Comparison of ENCODE assay signal across 10 mouse cellular contexts in the genomic region with DNA sequence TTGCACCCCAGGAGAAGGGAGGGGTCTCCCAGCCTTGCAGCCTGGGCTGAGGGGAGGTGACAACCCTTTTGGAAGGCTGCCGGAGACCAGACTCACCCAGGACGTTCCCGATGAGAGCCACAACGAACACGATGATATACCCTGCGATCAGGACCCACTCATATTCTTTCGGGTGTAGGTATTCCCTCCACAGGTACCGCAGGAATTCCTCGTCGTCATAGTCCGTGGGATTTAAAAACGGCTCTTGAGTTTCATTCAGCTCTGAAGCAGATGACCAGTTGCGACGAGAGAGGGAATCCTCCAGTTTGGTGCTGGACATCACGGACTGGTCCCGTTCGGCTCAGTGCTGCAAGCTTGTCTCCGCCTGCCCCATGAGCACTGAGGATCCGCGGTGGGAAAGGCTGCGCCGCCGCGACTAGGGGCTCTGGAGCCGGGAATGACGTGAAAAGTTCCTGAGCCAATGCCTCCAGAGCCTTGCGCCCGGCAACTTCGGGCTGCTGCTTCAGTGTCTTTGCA. TPM values are rescaled to one million over a fixed set of nuclear protein-coding genes. Genes with fewer than 3 reads are reported as not detected.
DNase-seq lines count a peak whose midpoint lies in the region; ATAC-seq lines count a peak whose summit lies in the region.
"Had no signal": no experiment of that assay in that cellular context is flagged by ENCODE, and none has a peak within 500 bp of the region (broad histone marks: within the 10 kb centered on the region; RNA-seq: fewer than 3 reads in every experiment).

No protein-coding gene starts in this region.

- H3K27ac ChIP-seq in heart, embryonic 11.5 days (ENCODE audit: low read depth, low read length) = no peak overlapping the region
- H3K27ac ChIP-seq in embryonic facial prominence, embryonic 10.5 days (replicated peaks) = no peak overlapping the region
- peak overlapping the region; percentile 72 for H3K27ac ChIP-seq in hindbrain, embryonic 15.5 days (replicated peaks)
- no peak overlapping the region for H3K27ac ChIP-seq in liver, embryonic 11.5 days (ENCODE audit: low read depth, low read length)

- no peaks in the 10 kb centered on the region for H3K36me3 ChIP-seq in heart, embryonic 11.5 days (ENCODE audit: control insufficient read depth, insufficient read depth, low read length)
- no peaks in the 10 kb centered on the region for H3K36me3 ChIP-seq in embryonic facial prominence, embryonic 10.5 days (replicated peaks)
- no peaks in the 10 kb centered on the region for H3K36me3 ChIP-seq in hindbrain, embryonic 15.5 days
- H3K36me3 ChIP-seq in liver, embryonic 11.5 days (ENCODE audit: control insufficient read depth, insufficient read depth, low read length) = no peaks in the 10 kb centered on the region
- H3K36me3 ChIP-seq: G1E had no signal

- no peaks in the 10 kb centered on the region for H3K9me3 ChIP-seq in heart, embryonic 11.5 days (replicated peaks; ENCODE audit: control insufficient read depth, low read length)
- no peaks in the 10 kb centered on the region for H3K9me3 ChIP-seq in embryonic facial prominence, embryonic 10.5 days
- no peaks in the 10 kb centered on the region for H3K9me3 ChIP-seq in hindbrain, embryonic 15.5 days
- no peaks in the 10 kb centered on the region for H3K9me3 ChIP-seq in liver, embryonic 11.5 days (ENCODE audit: control insufficient read depth, low read length)
- H3K9me3 ChIP-seq: G1E had no signal

- no peak for DNase-seq in heart, adult 8-10 months (ENCODE audit: low spot score)
- peak; percentile 41 for DNase-seq in ES-CJ7 (ENCODE audit: low read depth, low spot score)
- DNase-seq in embryonic facial prominence, embryonic 10.5 days (ENCODE audit: low spot score) = peak; percentile 72
- peak; percentile 42 for DNase-seq in liver, embryonic 11.5 days (ENCODE audit: low spot score)
- DNase-seq in right cerebral cortex, adult 18-20 months = peak; percentile 29
- DNase-seq in spleen, postnatal 4 days (ENCODE audit: low spot score in 2 of 2) = no peak

- ATAC-seq in heart, embryonic 11.5 days (replicated peaks; ENCODE audit: insufficient number of reproducible peaks, low FRiP score, low TSS enrichment) = no peak; the same call in 1 of the 2 replicates
- ATAC-seq in hindbrain, embryonic 15.5 days (ENCODE audit: low FRiP score, low read depth) = peak; percentile 79
- no peak for ATAC-seq in liver, embryonic 11.5 days (replicated peaks; ENCODE audit: low FRiP score)

- peaks cover 2% of the 10 kb centered on the region; the same call in 1 of the 2 replicates for H3K4me1 ChIP-seq in heart, embryonic 11.5 days (ENCODE audit: control insufficient read depth, insufficient read depth, low read length)
- H3K4me1 ChIP-seq in embryonic facial prominence, embryonic 10.5 days = peaks cover 13% of the 10 kb centered on the region
- H3K4me1 ChIP-seq in hindbrain, embryonic 15.5 days (replicated peaks) = peaks cover 14% of the 10 kb centered on the region; the same call in 1 of the 2 replicates
- no peaks in the 10 kb centered on the region for H3K4me1 ChIP-seq in liver, embryonic 11.5 days (replicated peaks; ENCODE audit: control insufficient read depth, insufficient read depth, low read length)

- H3K27me3 ChIP-seq in heart, embryonic 11.5 days (ENCODE audit: control insufficient read depth, insufficient read depth, low read length) = peaks cover 27% of the 10 kb centered on the region; the same call in 1 of the 2 replicates
- H3K27me3 ChIP-seq in embryonic facial prominence, embryonic 10.5 days (replicated peaks; ENCODE audit: low read depth, poor library complexity, severe bottlenecking) = peaks cover 47% of the 10 kb centered on the region
- no peaks in the 10 kb centered on the region for H3K27me3 ChIP-seq in hindbrain, embryonic 15.5 days
- peaks cover 14% of the 10 kb centered on the region for H3K27me3 ChIP-seq in liver, embryonic 11.5 days (replicated peaks; ENCODE audit: control insufficient read depth, insufficient read depth, low read length)

- 1% methylated on average over 29 of the region's 29 CpGs for WGBS in heart, embryonic 11.5 days (ENCODE audit: insufficient replicate concordance)
- WGBS in embryonic facial prominence, embryonic 10.5 days = under 1% methylated on average over 29 of the region's 29 CpGs
- under 1% methylated on average over 29 of the region's 29 CpGs for WGBS in hindbrain, embryonic 15.5 days
- 3% methylated on average over 29 of the region's 29 CpGs for WGBS in liver, embryonic 11.5 days

- peak overlapping the region; percentile 56 for H3K4me3 ChIP-seq in heart, embryonic 11.5 days (ENCODE audit: low read depth, low read length)
- peak overlapping the region; percentile 62 for H3K4me3 ChIP-seq in embryonic facial prominence, embryonic 10.5 days
- peak overlapping the region; percentile 53 for H3K4me3 ChIP-seq in hindbrain, embryonic 15.5 days
- H3K4me3 ChIP-seq in liver, embryonic 11.5 days (ENCODE audit: low read depth, low read length) = peak overlapping the region; percentile 13

- peak overlapping the region; percentile 94 for H3K4me2 ChIP-seq in heart, embryonic 11.5 days
- peak overlapping the region; percentile 77 for H3K4me2 ChIP-seq in hindbrain, embryonic 15.5 days
- H3K4me2 ChIP-seq in liver, embryonic 11.5 days = peak overlapping the region; percentile 59

- 0 out of 2 replicates have a peak overlapping the region, but pooled peaks have one; percentile 46 for H3K9ac ChIP-seq in heart, embryonic 11.5 days (ENCODE audit: low read depth, low read length)
- H3K9ac ChIP-seq in hindbrain, embryonic 15.5 days = peak overlapping the region; percentile 45
- H3K9ac ChIP-seq in liver, embryonic 11.5 days (ENCODE audit: low read depth, low read length) = no peak overlapping the region

RNA-seq across cellular contexts. Expression of a gene that starts 0.4 kb away (rescaled TPM):
- 0.40 and 0.55 TPM in 2 replicates for polyA plus RNA-seq in heart, embryonic 11.5 days (2014; fragmentation: Nextera tagmentation; extraction: Ambion mirVana)
- total RNA-seq in heart, adult 8-10 months (2022) = not detected
- 0.31 and 0.60 TPM in 2 replicates for polyA plus RNA-seq in embryonic facial prominence, embryonic 10.5 days (2016; fragmentation: Nextera tagmentation; extraction: Ambion mirVana)
- 9.6 and 10.0 TPM in 2 replicates for polyA plus RNA-seq in hindbrain, embryonic 15.5 days (2015; fragmentation: Nextera tagmentation; extraction: Ambion mirVana)
- polyA plus RNA-seq in liver, embryonic 11.5 days (2014; fragmentation: Nextera tagmentation; extraction: Ambion mirVana) = 0.09 TPM in 1 of 2 replicates, not detected in the other
- total RNA-seq: hematopoietic stem cell, adult 5-6 weeks had no signal
- polyA plus RNA-seq: G1E had no signal

Comparison
In these comparisons a context has a peak if more than half of its experiments do, and no peak if none do; other contexts are left out.
1. DNase-seq: peak in ES-CJ7 (single experiment), embryonic facial prominence, embryonic 10.5 days (single experiment), liver, embryonic 11.5 days (single experiment) and right cerebral cortex, adult 18-20 months (single experiment); none in heart, adult 8-10 months (single experiment) and spleen, postnatal 4 days (0 of 2).
2. Peak in every context shown above with its lines, with median percentiles within 50 percentile points of each other: H3K4me2 ChIP-seq and H3K4me3 ChIP-seq.